Mouse (Mus musculus): ENCODE measurements around the gene Aldh1b1. TPM values are rescaled to one million over a fixed set of nuclear protein-coding genes. Genes with fewer than 3 reads are reported as not detected.

Aldh1b1 gene
- polyA plus RNA-seq, 1 experiment = 276 TPM

DNA sequence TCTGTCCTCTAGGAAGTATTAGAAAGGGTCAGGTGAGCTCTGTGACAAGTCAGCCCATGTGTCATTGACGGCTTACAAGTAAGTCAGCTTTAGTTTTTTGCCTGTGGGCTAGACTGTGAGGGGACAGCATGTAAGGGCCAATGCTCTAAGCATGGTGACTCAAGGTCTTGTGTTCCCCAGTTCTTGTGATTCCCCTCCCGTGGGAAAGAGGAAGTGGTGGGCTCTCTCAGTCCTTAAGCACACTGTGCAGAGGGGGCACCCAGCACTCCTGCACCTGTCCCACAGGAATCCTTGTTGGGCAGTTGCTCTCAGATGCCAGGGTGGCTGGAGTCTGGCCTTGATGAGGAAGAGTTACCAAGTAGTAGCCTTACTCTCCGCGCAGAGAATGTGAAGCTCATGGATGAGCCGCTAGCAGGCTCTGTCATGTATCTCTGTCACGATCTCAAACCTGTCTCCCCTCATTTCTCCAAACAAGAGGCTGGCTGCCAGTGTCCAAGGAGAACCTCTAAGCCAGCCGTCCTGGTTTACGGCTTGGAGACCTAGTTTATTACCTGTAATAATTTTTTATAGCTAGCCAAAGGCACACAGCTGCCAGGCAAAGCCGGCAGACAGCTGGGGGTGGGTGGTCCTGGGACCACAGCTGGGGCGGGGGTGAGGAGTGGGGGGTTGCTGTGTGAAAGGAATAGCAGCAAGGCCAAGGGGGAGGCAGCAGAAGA, 49.4 kb downstream of the Aldh1b1 start, which contains the start of gene Stra6l:
Gene Stra6l (plus strand): TSS at position 556 of the 716 bp plus-strand sequence.
- no peaks in the 10 kb centered on the region for H3K36me3 ChIP-seq (ENCODE audit: control insufficient read depth, insufficient read depth, low read length)
- H3K4me1 ChIP-seq (ENCODE audit: control insufficient read depth, insufficient read depth, insufficient read length, low read length) = peaks cover 12% of the 10 kb centered on the region
- peak within 1 kb of the TSS; percentile 60 for H3K4me3 ChIP-seq (ENCODE audit: low read depth, low read length)
- H3K27ac ChIP-seq (ENCODE audit: insufficient read depth, low read depth, low read length) = peak within 1 kb of the TSS; percentile 52
- 14% methylated on average over 10 of the region's 10 CpGs for WGBS
- H3K27me3 ChIP-seq (ENCODE audit: control insufficient read depth, insufficient read depth, low read length) = no peaks in the 10 kb centered on the region
- TF ChIP-seq CTCF (IDR thresholded peaks at IDR 0.05; ENCODE audit: extremely low read depth, insufficient read length, insufficient replicate concordance, low read depth, low read length) (no peak), POLR2A (IDR thresholded peaks at IDR 0.05; ENCODE audit: low read depth, low read length) (no peak)

DNA sequence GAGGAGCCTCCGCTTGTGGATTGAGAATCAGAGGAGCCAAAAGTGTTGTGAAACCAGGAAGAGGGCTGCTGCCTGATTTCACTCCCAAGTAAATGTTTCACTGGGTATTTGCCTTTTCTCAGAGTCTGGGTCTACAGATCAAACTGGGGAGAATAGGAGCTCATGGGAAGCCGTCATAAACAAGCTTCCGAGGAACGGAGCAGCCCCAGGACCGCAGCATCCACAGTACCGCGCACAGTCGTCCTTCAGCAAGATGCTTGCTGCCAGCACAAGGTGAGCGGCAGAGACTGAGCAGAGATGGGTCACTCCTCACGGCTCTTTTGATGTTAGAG, 50.0 kb downstream of the Aldh1b1 start:
- H3K4me1 ChIP-seq (ENCODE audit: control insufficient read depth, insufficient read depth, insufficient read length, low read length) = peaks cover 12% of the 10 kb centered on the region
- no peak for TF ChIP-seq CTCF (IDR thresholded peaks at IDR 0.05; ENCODE audit: extremely low read depth, insufficient read length, insufficient replicate concordance, low read depth, low read length)
- WGBS = 18% methylated on average over 10 of the region's 10 CpGs
- H3K27ac ChIP-seq (ENCODE audit: insufficient read depth, low read depth, low read length) = peak overlapping the region; percentile 52
- H3K27me3 ChIP-seq (ENCODE audit: control insufficient read depth, insufficient read depth, low read length) = no peaks in the 10 kb centered on the region
- H3K4me3 ChIP-seq (ENCODE audit: low read depth, low read length) = peak overlapping the region; percentile 60
- H3K36me3 ChIP-seq (ENCODE audit: control insufficient read depth, insufficient read depth, low read length) = no peaks in the 10 kb centered on the region

DNA sequence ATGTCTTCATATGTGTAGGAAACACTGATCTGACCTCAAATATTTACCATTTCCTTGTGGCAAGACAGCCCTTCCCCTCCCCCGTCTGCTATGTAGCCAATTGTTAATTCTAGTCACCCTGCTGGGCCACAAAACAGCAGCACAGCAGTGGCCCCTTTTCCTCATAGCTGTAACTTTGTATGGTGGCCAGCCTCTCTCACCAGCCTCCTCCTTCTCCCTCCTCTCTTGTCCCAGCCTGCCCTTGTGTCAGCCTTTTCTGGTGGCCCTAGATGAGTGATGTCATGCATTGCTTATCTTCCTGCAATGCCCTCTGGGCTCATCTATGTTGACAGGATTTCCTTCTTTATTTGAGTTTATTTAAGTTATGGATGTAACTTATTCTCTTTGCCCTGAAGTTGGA, 50.6 kb downstream of the Aldh1b1 start:
- H3K27ac ChIP-seq (ENCODE audit: insufficient read depth, low read depth, low read length) = peak overlapping the region; percentile 52
- peaks cover 12% of the 10 kb centered on the region for H3K4me1 ChIP-seq (ENCODE audit: control insufficient read depth, insufficient read depth, insufficient read length, low read length)
- WGBS = 26% methylated on average over 1 of the region's 1 CpGs
- TF ChIP-seq CTCF (IDR thresholded peaks at IDR 0.05; ENCODE audit: extremely low read depth, insufficient read length, insufficient replicate concordance, low read depth, low read length) (no peak), POLR2A (IDR thresholded peaks at IDR 0.05; ENCODE audit: low read depth, low read length) (no peak)
- H3K27me3 ChIP-seq (ENCODE audit: control insufficient read depth, insufficient read depth, low read length) = no peaks in the 10 kb centered on the region
- peak overlapping the region; percentile 10; the same call in 1 of the 2 replicates for H3K4me3 ChIP-seq (ENCODE audit: low read depth, low read length)
- H3K36me3 ChIP-seq (ENCODE audit: control insufficient read depth, insufficient read depth, low read length) = no peaks in the 10 kb centered on the region

DNA sequence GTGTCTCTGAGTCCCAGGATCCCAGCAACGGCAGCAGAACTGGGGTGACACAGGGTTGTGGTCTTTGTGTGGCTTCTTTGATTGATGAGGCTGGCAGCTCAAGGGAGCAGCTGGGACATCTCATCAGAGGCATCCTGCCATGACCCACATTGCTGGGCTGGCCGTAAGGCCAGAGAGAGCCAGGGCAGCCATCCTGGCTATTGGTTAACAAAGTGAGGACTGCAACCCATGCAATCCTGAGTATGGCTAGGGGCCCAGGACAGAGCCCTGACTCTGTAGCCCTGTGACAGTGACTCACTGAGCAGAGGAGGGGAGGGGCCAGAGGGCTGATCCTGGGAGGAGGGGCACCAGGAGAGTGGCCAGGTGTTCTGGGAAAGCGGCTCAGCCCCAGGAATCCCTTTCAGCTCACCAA, 52.8 kb downstream of the Aldh1b1 start:
- no peak overlapping the region for H3K27ac ChIP-seq (ENCODE audit: insufficient read depth, low read depth, low read length)
- H3K27me3 ChIP-seq (ENCODE audit: control insufficient read depth, insufficient read depth, low read length) = no peaks in the 10 kb centered on the region
- 1% methylated on average over 3 of the region's 3 CpGs for WGBS
- H3K36me3 ChIP-seq (ENCODE audit: control insufficient read depth, insufficient read depth, low read length) = no peaks in the 10 kb centered on the region; the same call in 1 of the 2 replicates
- H3K4me3 ChIP-seq (ENCODE audit: low read depth, low read length) = no peak overlapping the region
- TF ChIP-seq POLR2A (IDR thresholded peaks at IDR 0.05; ENCODE audit: low read depth, low read length) = no peak
- no peak for TF ChIP-seq CTCF (IDR thresholded peaks at IDR 0.05; ENCODE audit: extremely low read depth, insufficient read length, insufficient replicate concordance, low read depth, low read length)
- H3K4me1 ChIP-seq (ENCODE audit: control insufficient read depth, insufficient read depth, insufficient read length, low read length) = peaks cover 15% of the 10 kb centered on the region

DNA sequence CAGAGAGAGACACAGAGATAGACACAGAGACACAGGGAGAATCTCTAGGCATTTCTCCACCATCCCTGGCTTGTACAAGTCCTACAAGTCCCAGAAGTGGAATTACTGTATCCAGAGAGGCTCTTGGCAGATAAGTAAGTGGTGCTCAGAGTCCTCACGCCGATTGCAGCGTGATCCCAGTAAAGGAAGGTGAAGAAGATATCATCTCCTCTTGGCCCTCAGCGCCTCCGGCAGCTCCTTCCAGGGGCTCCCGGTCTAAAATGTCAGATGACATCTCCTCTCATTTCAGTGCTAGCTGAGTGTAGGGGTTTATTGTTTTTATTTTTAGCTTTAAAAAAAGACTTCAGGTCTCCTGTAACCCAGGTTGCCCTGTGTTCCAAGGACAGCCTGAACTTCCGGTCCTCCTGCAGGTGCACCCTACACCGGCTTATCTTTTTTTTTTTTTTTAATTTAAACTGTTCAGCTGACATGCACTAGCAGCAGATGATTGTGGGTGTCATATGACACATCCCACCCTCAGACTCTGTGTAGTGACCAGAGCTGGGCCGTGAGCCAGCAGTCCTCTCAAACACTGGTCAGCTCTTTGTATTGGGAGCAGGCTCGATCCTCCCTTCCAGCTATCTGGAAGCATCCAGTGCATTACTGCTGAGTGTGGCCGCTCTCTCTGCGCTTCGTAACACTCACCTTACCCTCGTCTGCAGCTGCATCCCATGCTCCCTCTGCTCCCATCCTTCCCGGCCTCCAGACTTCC, 54.8 kb downstream of the Aldh1b1 start:
- TF ChIP-seq POLR2A (IDR thresholded peaks at IDR 0.05; ENCODE audit: low read depth, low read length) (no peak), CTCF (IDR thresholded peaks at IDR 0.05; ENCODE audit: extremely low read depth, insufficient read length, insufficient replicate concordance, low read depth, low read length) (no peak)
- H3K4me3 ChIP-seq (ENCODE audit: low read depth, low read length) = no peak overlapping the region
- whole genome bisulfite sequencing = 60% methylated on average over 15 of the region's 15 CpGs
- H3K27ac ChIP-seq (ENCODE audit: insufficient read depth, low read depth, low read length) = no peak overlapping the region
- no peaks in the 10 kb centered on the region; the same call in 1 of the 2 replicates for H3K36me3 ChIP-seq (ENCODE audit: control insufficient read depth, insufficient read depth, low read length)
- H3K4me1 ChIP-seq (ENCODE audit: control insufficient read depth, insufficient read depth, insufficient read length, low read length) = peaks cover 9% of the 10 kb centered on the region
- H3K27me3 ChIP-seq (ENCODE audit: control insufficient read depth, insufficient read depth, low read length) = no peaks in the 10 kb centered on the region

Other genes starting within 250 kb of the Aldh1b1 start
- gene Igfbpl1, start 27.9 kb downstream of the Aldh1b1 start, polyA plus RNA-seq (2012; rRNA removed) = 0.42 TPM in 1 of 2 replicates, not detected in the other
- 2.3 and 7.1 TPM in 2 replicates for gene Stra6l, start 49.6 kb downstream of the Aldh1b1 start, polyA plus RNA-seq (2012; rRNA removed)
- gene Ccdc180, start 91.3 kb downstream of the Aldh1b1 start, polyA plus RNA-seq (2012; rRNA removed) = not detected in 2 replicates
- gene Tdrd7, start 166.3 kb downstream of the Aldh1b1 start, polyA plus RNA-seq (2012; rRNA removed) = 8.7 and 21.9 TPM in 2 replicates
- 0.67 and 1.2 TPM in 2 replicates for gene Tmod1, start 239.9 kb downstream of the Aldh1b1 start, polyA plus RNA-seq (2012; rRNA removed)

Data from small intestine, adult 2 months (tissue).